Mouse (Mus musculus): ENCODE measurements at regions not wholly inside any gene's neighbourhood (a gene's known extent, or its start where the extent isn't known, plus 50 kb on each side); places are given as distances from the start of the nearest gene placed in this dataset.
"Not testable (repeated sequence)": the region's sequence is repeated elsewhere in the genome, so short reads cannot be mapped to it uniquely, and the experiment has no call there.

DNA sequence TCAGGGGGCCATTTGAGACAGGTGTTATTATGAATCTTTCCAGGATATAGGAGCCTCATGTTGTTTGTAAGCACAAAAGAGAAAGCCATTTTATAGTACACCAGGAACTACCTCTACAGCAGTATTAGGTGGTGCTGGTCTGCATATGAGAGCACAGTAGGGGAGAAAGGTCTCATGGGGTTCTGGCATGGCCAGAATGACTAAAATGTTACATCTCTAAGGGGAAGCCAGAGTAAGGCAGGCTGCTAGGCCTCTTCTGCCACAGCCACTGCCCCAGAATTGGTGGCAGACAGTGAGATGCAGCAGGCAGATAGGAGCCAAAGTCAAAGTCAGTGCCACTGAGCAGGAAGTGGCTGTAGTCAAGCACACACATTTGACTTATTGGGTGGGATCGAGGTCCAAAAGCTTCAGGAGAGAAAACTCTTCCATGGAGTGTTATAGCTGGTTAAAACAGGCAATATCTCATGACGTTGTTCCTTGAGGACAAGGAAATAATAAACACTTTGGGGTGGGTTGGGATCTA lies 147.2 kb downstream of the Hira start:
- no peak for DNase-seq (ENCODE audit: extremely low read depth, low read depth, low spot score)

DNA sequence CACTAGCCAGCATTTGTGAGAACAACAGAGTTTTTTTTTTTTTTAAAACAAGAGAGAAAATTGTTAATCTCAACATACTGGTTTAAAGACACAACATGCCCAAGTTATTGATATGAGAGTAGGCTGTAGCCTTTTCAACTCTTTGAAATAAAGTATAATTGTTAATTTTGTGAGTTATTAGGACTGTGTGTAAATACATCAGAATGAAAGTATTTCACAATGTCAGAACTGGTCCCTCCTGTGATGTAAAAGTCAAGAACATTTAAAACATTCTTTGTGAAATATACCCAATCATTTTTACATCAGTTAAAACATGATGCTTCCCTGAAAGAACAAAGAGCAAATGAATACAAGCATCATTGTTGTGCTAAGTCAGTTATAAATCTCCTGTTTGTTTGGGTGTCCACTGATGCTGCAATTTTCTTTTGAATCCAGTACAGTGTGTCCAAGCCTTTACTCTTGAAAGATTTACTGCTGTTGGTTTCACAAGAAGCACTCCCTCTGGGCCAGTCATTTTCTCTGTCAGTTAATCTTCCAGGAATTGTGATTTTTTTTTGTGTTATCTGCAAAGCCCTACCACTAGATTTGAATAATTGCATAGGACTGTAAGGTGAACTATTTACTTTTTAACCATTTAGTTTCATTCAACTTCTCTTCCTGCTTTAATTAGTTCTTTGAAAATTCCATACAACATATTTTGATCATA lies 148.5 kb downstream of the Hira start:
- DNase-seq (ENCODE audit: extremely low read depth, low read depth, low spot score): no peak

DNA sequence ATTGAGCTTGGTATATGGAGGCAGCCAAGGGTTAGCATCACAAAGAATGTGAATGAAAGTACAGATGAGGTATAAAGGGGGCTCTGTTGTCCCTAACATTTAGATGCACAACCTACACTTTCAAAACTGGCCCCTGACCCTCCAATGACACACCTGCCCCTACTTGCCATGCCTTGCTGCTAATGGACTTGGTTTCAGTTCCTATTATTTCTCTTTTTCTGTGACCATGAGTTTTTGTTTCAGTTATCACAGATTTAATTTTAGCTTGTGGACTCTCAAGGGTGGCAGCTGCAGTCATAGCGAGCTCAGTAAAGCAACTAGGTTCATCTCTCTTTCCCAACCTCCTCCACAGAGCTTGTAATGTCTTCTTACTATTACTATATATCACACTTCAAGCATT lies 150.3 kb downstream of the Hira start:
- DNase-seq (ENCODE audit: extremely low read depth, low read depth, low spot score): no peak

DNA sequence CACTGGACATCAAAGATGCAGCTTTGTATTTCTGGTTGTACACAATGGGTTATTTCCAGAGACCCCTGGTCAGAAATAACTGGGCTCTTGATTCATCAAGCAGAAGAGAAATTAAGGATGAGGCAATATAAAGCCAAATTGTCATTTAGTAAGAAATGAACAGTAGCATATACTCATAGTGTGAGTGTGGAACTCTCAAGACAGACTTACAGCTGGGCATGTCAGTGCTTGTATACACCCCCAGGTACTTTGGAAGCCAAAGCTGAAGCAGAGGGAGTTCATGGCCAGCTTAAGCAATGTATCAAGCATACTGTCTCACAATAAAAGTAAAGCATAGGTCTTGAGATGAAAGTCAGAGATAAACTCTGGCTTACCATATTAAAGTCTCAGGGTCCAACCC lies 155.7 kb downstream of the Hira start:
- peak; percentile 61 for DNase-seq (ENCODE audit: extremely low read depth, low read depth, low spot score)

DNA sequence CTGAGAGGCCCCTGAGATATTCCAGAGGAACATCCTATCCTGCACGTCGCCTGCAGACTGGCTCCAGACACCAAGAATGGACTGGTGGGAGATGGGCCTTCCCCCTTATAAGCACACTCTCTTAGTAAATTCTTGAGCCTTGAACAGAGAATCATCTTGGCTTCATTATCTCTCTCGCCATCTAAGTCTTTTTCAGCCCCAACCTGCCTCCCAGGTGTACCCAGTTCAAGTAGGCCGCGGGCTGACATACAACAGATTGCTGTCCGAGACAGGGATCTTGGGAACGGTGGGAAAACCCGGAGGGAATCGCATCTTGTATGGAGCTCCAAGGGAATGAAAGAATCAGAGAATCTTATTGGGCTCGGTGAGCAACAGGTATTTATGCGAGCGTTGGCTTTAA lies 158.9 kb downstream of the Hira start:
- DNase-seq (ENCODE audit: extremely low read depth, low read depth, low spot score): no peak

DNA sequence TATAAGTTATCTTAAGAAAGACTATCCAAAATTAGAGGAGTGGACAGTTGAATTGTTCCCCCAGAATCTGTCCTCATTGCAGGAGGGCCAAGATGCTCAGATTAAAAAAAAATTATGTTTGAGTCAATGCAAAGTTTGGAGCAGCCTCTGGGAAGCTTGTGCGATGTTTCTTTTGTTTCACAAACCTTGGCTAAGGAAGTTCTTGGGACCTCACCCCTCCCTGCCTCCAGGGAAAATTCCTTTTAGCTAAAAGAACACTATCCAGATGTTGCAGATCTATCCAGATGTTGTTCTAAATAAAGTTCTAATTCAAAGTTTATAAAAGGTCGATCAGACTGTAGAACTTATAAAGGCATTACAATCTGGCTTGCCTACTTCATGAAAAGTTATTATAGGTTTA lies 160.8 kb downstream of the Hira start:
- no peak for DNase-seq (ENCODE audit: extremely low read depth, low read depth, low spot score)

DNA sequence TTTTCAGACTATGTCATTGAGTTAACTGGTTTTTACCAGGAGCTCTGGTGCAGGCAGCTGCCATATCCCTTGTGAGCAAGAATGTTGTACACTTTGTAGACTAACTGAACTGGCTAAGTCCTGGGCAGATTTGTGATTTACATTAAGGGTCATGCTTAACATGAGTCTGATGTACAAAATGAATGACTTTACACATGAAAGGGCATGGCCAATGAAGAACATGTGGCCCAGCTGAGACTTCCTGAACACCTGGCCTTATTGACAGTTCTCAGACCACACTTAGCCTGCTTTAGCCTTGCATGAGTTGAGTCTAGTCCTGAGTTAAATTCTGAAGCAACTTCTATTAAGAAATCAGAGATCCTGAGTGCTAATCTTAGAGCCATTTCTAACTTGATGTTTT lies 176.0 kb downstream of the Hira start:
- no peak for DNase-seq (ENCODE audit: extremely low read depth, low read depth, low spot score)

DNA sequence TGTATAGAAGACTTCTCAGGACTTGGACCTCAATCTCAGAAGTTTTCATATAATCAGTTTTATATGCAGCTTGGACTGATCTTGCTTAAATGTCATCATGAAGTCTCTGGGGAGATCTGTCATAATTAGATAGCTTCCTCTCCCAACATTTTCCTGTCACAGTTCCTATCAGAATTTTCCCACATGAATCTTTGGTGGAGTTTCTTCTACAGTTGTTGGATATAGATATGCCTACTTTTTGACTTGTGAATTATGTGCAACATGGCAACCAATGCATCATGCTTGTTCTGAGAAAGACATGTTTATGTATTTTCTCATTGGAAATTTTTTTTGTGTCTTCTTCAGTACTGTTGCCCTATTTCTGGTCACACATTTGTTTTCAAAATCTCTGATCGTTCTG lies 183.5 kb downstream of the Hira start:
- no peak for DNase-seq (ENCODE audit: extremely low read depth, low read depth, low spot score)

DNA sequence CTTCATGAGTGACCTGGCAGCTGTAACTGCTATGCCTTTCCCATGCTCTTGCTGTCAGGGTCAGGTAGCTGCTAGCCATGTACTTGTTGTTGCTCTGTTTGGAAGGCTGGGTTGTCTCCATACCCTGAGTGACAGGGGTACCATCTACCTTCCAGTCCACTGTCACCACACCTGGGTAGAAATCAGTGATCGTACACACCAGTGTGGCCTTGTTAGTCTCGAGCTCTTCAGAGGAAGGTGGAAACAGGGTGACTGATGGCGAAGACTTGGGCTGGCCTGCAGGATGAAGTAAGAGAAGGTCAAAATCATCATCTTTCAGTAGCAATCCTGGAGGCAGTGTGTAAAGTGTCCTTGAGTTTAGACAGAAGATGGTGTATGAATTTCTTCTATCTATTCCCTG lies 185.0 kb downstream of the Hira start:
- no peak for DNase-seq (ENCODE audit: extremely low read depth, low read depth, low spot score)

DNA sequence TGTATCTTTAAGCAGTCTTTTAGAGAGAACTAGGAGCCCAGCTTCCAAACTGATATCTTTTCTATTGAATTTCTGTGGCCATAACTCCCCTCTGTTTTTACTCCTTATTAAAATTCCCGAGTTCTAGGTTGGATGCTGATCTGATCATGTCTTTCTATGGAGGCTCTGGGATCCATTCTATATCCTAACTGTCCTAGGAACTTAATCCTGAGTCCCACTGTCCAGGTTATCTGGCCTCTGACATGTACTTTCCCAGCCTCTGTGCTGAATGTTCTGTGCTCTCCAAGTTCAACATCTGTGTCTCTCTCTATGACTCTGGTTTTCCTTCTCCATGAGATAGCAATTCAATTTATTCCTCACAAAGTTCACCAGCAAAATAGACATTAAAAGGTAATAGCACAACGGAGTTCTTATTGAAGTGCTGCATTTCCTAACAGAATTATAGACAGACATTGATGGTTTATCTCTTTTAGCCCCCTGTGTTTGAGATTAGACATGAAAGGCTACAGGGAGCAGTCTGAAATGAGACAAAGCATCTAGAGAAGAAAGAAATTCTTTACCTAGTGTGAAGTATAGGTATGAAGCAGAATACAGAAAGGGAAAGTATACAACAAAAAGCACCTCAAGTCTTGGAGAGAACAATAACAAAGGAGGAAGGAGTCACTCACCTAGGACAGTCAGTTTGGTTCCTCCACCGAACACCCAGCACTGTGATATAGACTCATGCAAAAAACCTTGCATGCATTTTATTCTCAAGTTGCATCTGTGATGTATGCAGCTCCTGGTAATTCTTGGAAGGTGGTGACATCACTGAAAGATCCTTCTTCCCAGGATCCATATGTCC lies 185.9 kb downstream of the Hira start:
- no peak for DNase-seq (ENCODE audit: extremely low read depth, low read depth, low spot score)

DNA sequence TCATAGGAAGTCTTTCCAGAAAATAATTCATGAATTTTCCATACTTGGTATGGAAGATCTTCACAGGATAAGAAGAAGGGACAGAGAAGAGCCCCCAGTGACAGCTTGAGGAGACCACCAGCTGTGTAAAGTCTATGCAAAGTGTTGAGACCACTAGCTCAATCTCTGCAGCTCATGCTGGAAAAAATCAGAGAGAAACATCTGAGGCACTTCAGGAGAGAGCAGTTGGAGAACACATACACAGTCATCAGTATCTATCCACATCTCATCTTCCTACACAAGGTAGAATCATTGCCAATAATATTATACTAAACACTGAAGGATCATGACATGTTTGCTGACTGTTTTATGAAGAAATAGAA lies 186.5 kb downstream of the Hira start:
- DNase-seq (ENCODE audit: extremely low read depth, low read depth, low spot score): no peak

DNA sequence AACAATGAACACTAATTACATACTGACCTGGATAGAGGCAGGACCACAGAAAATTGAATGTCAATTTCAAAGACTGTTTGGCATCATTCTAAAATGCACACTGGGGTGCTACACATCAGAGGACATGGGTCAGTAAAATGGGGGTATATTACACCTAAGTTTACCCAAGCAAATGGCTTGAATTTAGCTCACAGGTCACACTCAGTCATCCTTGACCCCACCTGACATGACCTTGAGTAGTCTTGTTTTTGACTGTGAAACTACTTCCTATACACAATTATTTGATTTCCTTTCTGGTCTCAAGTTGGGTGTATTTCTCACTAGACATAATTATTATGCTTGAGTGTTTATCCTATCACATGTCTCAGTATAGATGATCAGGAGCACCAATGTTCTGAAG lies 187.6 kb downstream of the Hira start:
- no peak for DNase-seq (ENCODE audit: extremely low read depth, low read depth, low spot score)

DNA sequence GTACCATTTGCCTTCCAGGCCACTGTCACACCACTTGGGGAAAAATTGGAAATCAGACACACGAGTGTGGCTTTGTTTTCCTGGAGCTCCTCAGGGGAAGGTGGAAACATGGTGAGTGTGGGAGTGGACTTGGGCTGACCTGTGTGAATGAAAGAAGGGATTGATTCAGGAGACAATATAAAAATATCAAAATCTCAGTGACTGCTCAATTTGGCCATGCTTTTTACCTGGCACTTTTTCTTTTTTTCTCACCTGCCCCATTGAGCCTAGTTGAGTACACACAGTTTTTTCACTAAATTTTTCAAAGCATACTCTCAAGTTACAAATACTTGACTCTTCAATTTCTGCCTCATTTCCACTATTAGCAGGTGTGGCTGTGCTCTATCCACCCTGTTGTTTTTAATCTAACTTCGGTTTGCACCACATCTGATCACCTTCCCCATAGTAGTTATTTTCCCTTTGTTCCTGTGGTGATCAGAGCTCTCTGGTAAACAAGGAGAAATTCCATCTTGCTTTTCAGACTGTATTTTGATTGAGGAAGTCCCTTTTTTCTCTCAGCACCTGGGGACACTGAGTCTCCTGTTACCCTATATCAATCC lies 188.8 kb downstream of the Hira start:
- DNase-seq (ENCODE audit: extremely low read depth, low read depth, low spot score): no peak

DNA sequence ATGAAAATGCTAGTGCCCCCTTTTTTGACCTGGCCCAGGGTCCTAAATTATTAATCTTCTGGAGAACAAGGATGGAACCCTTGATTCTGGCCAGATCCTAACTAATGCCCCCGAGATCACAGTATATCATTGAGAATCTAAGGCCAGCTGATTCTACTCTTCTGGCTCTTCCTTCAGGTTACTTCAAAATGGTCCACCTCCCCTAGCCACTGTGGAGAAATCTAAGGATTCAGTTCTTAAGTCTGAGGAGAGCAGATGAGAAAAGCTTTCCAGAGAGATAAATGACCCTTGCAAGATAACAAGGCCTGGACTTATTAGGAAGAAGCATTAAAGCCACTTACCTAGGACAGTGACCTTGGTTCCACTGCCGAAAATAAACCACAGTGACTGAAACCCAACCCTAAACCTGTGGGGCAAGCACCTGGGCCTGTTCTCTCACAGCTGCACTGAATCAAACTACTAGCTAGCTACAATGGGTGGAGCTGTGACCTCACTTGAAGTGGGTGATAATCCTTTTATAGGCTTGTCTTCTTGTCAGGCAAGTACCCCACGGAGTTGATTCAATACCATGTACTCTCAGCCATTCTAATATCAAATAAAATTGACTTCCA lies 190.0 kb downstream of the Hira start:
- DNase-seq (ENCODE audit: extremely low read depth, low read depth, low spot score): no peak

DNA sequence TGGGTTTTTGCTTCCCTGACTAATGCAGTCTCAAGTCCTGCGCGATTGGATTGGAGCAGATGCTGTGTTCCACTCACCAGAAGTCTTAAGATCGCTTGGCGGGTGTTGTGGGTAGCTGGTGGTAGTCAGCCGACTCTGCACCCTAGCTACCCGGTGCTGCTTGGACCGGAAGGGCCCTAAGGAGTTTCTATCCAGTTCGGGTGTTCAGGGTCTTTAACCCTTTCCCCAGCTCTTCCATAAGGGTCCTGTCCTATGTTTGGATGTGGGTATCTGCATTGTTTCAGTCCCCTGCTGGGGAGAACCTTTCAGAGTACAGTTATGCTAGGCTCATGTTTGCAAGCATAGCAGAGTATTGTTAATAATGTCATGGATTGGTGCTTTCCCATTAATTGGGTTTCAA lies 206.7 kb downstream of the Hira start:
- not testable (repeated sequence) for DNase-seq (ENCODE audit: extremely low read depth, low read depth, low spot score)

DNA sequence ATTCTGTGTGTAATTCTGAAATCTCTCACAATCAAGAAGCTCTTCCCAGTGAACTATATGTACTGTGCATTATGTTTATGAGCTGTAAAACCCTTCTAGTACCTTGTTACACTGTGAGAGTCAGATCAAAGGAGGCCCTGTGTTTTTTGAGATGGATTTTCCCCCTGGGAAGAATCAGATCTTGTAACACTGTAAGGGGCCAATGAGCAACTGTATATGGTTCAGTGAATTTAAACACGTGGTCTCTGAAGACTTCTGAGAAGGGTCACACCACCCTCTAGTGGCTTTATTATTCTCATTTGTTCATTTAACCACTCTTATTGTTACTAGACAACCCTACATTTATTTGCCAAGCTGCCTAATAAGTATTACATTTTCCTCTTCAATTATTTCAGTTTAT lies 211.1 kb downstream of the Hira start:
- DNase-seq (ENCODE audit: extremely low read depth, low read depth, low spot score): no peak

Data from fat pad, adult 2 months (tissue).